Mouse (Mus musculus) stomach, embryonic 15.5 days (tissue): Measurements from ENCODE around the gene Phox2b. TPM values are rescaled to one million over a fixed set of nuclear protein-coding genes. Genes with fewer than 3 reads are reported as not detected.
A peak's percentile ranks its signal among the peaks of the same experiment; 100 is the strongest.

Experiments used
- ATAC-seq: fragments of 200-750 bp; cut with Nextera tagmentation; 2 replicates; pipeline ENCODE4 v1.8.0; 2017; ENCODE audit warnings: low read depth, moderate number of reproducible peaks, moderate TSS enrichment; ENCODE audit not compliant: insufficient read depth, low FRiP score
- H3K27ac ChIP-seq: fragments of 300-500 bp; sonication (generic); 2 replicates; pipeline ENCODE4 v1.5.1; 2015; ENCODE audit warnings: mild to moderate bottlenecking, inconsistent platforms
- H3K27me3 ChIP-seq: fragments of 300-500 bp; sonication (generic); replicated peaks from 2 replicates; pipeline ENCODE4 v1.6.1; 2015; ENCODE audit warnings: inconsistent platforms
- H3K36me3 ChIP-seq: fragments of 300-500 bp; sonication (generic); 2 replicates; pipeline ENCODE4 v1.6.1; 2015; ENCODE audit warnings: inconsistent platforms
- H3K4me1 ChIP-seq: fragments of 300-500 bp; sonication (generic); 2 replicates; pipeline ENCODE4 v1.6.1; 2015; ENCODE audit warnings: inconsistent platforms
- H3K4me2 ChIP-seq: fragments of 300-500 bp; sonication (generic); 2 replicates; pipeline ENCODE4 v1.6.1; 2015; ENCODE audit warnings: mild to moderate bottlenecking, inconsistent platforms
- H3K4me3 ChIP-seq: fragments of 300-500 bp; sonication (generic); replicated peaks from 2 replicates; pipeline ENCODE4 v1.5.1; 2015; ENCODE audit warnings: inconsistent platforms
- H3K9ac ChIP-seq: fragments of 300-500 bp; sonication (generic); 2 replicates; pipeline ENCODE4 v1.6.1; 2015; ENCODE audit warnings: inconsistent platforms
- H3K9me3 ChIP-seq: fragments of 300-500 bp; sonication (generic); 2 replicates; pipeline ENCODE4 v1.6.1; 2016; ENCODE audit warnings: inconsistent platforms
- WGBS: fragments of 180-500 bp; shearing (Covaris S2); methylation state at CpG from one replicate; pipeline ENCODE4 v1.1.7; 2015; 5-methylcytosine and 5-hydroxymethylcytosine counted together
- polyA plus RNA-seq: library from polyadenylated mRNA; unstranded; fragments of >200 nt; fragmentation: Nextera tagmentation; extraction: Ambion mirVana; gene quantifications from 2 replicates; pipeline ENCODE4 v1.2.1, GENCODE M21; 2015

Phox2b gene
- polyA plus RNA-seq, 1 experiment from 2014 or later: 20.7 TPM

GRCm38 (mm10) chr5:67099393-67100271 is 531 bp upstream of the Phox2b start:
- WGBS: 2% methylated on average over 32 of the region's 32 CpGs
- Histone ChIP-seq H3K27ac (no peak overlapping the region), H3K4me3 (no peak overlapping the region)

GRCm38 (mm10) chr5:67098051-67098732 is 909 bp downstream of the Phox2b start:
- Histone ChIP-seq H3K27me3 (peaks cover 83% of the 10 kb centered on the region), H3K9ac (no peak overlapping the region), H3K9me3 (no peaks in the 10 kb centered on the region), H3K27ac (peak overlapping the region; percentile 65; the same call in 1 of the 2 replicates), H3K4me3 (peak overlapping the region; percentile 19), H3K4me2 (no peak overlapping the region), H3K4me1 (peaks cover 10% of the 10 kb centered on the region), H3K36me3 (no peaks in the 10 kb centered on the region)
- WGBS: 3% methylated on average over 23 of the region's 23 CpGs
- ATAC-seq: no peak

More at GRCm38 (mm10) chr5:67099393-67100271, 531 bp upstream of the Phox2b start:
- Histone ChIP-seq H3K9me3 (no peaks in the 10 kb centered on the region), H3K27me3 (peaks cover 88% of the 10 kb centered on the region), H3K9ac (no peak overlapping the region), H3K4me2 (no peak overlapping the region), H3K36me3 (no peaks in the 10 kb centered on the region), H3K4me1 (peaks cover 10% of the 10 kb centered on the region)
- ATAC-seq: no peak

GRCm38 (mm10) chr5:67097106-67098050 is 1.7 kb downstream of the Phox2b start:
- Histone ChIP-seq H3K9me3 (no peaks in the 10 kb centered on the region), H3K36me3 (no peaks in the 10 kb centered on the region), H3K4me3 (peak overlapping the region; percentile 16), H3K27ac (no peak overlapping the region; the same call in 1 of the 2 replicates), H3K4me1 (peaks cover 10% of the 10 kb centered on the region), H3K27me3 (peaks cover 76% of the 10 kb centered on the region), H3K4me2 (no peak overlapping the region), H3K9ac (no peak overlapping the region)
- 2% methylated on average over 41 of the region's 41 CpGs for WGBS
- no peak for ATAC-seq

GRCm38 (mm10) chr5:67096378-67096771 is 2.7 kb downstream of the Phox2b start:
- Histone ChIP-seq H3K4me1 (peaks cover 8% of the 10 kb centered on the region), H3K27ac (no peak overlapping the region), H3K36me3 (no peaks in the 10 kb centered on the region), H3K9me3 (no peaks in the 10 kb centered on the region), H3K9ac (no peak overlapping the region), H3K4me3 (peak overlapping the region; percentile 32), H3K4me2 (peak overlapping the region; percentile 50), H3K27me3 (peaks cover 76% of the 10 kb centered on the region)
- no peak for ATAC-seq
- under 1% methylated on average over 26 of the region's 28 CpGs for WGBS

- Histone ChIP-seq H3K27me3 (peaks cover 76% of the 10 kb centered on the region), H3K4me3 (peak overlapping the region; percentile 32), H3K9ac (no peak overlapping the region), H3K27ac (peak overlapping the region; percentile 26; the same call in 1 of the 2 replicates), H3K36me3 (no peaks in the 10 kb centered on the region), H3K4me1 (peaks cover 8% of the 10 kb centered on the region), H3K4me2 (peak overlapping the region; percentile 50), H3K9me3 (no peaks in the 10 kb centered on the region)
- ATAC-seq: no peak
- 2% methylated on average over 46 of the region's 47 CpGs for WGBS
These were observed 3.3 kb downstream of the Phox2b start for GRCm38 (mm10) chr5:67095651-67096377.

- peaks cover 8% of the 10 kb centered on the region for H3K4me1 ChIP-seq
- H3K36me3 ChIP-seq: no peaks in the 10 kb centered on the region
- no peak for ATAC-seq
- H3K9ac ChIP-seq: no peak overlapping the region
- H3K4me3 ChIP-seq: peak overlapping the region; percentile 32; the same call in 1 of the 2 replicates
- 3% methylated on average over 15 of the region's 15 CpGs for WGBS
- no peak overlapping the region for H3K4me2 ChIP-seq
- H3K9me3 ChIP-seq: no peaks in the 10 kb centered on the region
- H3K27ac ChIP-seq: no peak overlapping the region
- peaks cover 78% of the 10 kb centered on the region for H3K27me3 ChIP-seq
These were observed 3.9 kb downstream of the Phox2b start for GRCm38 (mm10) chr5:67095153-67095552.

- 21% methylated on average over 2 of the region's 2 CpGs for WGBS
- no peak overlapping the region for H3K27ac ChIP-seq
- ATAC-seq: no peak
- H3K27me3 ChIP-seq: peaks cover 69% of the 10 kb centered on the region
- no peak overlapping the region for H3K4me3 ChIP-seq
- peaks cover 8% of the 10 kb centered on the region for H3K4me1 ChIP-seq
- H3K9me3 ChIP-seq: no peaks in the 10 kb centered on the region
- no peak overlapping the region for H3K9ac ChIP-seq
- no peaks in the 10 kb centered on the region for H3K36me3 ChIP-seq
- peak overlapping the region; percentile 10; the same call in 1 of the 2 replicates for H3K4me2 ChIP-seq
These were observed 5.1 kb downstream of the Phox2b start for GRCm38 (mm10) chr5:67093991-67094390.

- Histone ChIP-seq H3K4me3 (no peak overlapping the region), H3K4me1 (peaks cover 8% of the 10 kb centered on the region), H3K36me3 (no peaks in the 10 kb centered on the region), H3K27me3 (peaks cover 52% of the 10 kb centered on the region), H3K9me3 (no peaks in the 10 kb centered on the region), H3K9ac (no peak overlapping the region), H3K27ac (no peak overlapping the region), H3K4me2 (no peak overlapping the region)
- no peak for ATAC-seq
- 13% methylated on average over 4 of the region's 4 CpGs for WGBS
These were observed 7.3 kb downstream of the Phox2b start for GRCm38 (mm10) chr5:67091766-67092165.

- WGBS: 62% methylated on average over 5 of the region's 5 CpGs
- peaks cover 47% of the 10 kb centered on the region for H3K27me3 ChIP-seq
- ATAC-seq: no peak
These were observed 8.2 kb downstream of the Phox2b start for GRCm38 (mm10) chr5:67090856-67091255.

GRCm38 (mm10) chr5:67083117-67083516 is 16.0 kb downstream of the Phox2b start:
- ATAC-seq: no peak
- WGBS: 35% methylated on average over 6 of the region's 6 CpGs

More at GRCm38 (mm10) chr5:67090856-67091255, 8.2 kb downstream of the Phox2b start:
- no peak overlapping the region for H3K4me2 ChIP-seq
- H3K9ac ChIP-seq: no peak overlapping the region
- H3K9me3 ChIP-seq: no peaks in the 10 kb centered on the region
- H3K4me3 ChIP-seq: no peak overlapping the region
- no peak overlapping the region for H3K27ac ChIP-seq
- no peaks in the 10 kb centered on the region for H3K4me1 ChIP-seq
- H3K36me3 ChIP-seq: no peaks in the 10 kb centered on the region

GRCm38 (mm10) chr5:67063596-67063995 is 35.5 kb downstream of the Phox2b start:
- Histone ChIP-seq H3K4me3 (no peak overlapping the region), H3K4me1 (no peaks in the 10 kb centered on the region), H3K9ac (no peak overlapping the region), H3K27ac (no peak overlapping the region), H3K27me3 (no peaks in the 10 kb centered on the region; the same call in 1 of the 2 replicates), H3K9me3 (no peaks in the 10 kb centered on the region), H3K4me2 (no peak overlapping the region), H3K36me3 (no peaks in the 10 kb centered on the region)
- WGBS: 72% methylated on average over 9 of the region's 9 CpGs
- ATAC-seq: no peak

More at GRCm38 (mm10) chr5:67083117-67083516, 16.0 kb downstream of the Phox2b start:
- Histone ChIP-seq H3K27ac (no peak overlapping the region), H3K4me1 (no peaks in the 10 kb centered on the region), H3K4me3 (no peak overlapping the region), H3K36me3 (no peaks in the 10 kb centered on the region), H3K4me2 (no peak overlapping the region), H3K9ac (no peak overlapping the region), H3K27me3 (0 out of 2 replicates have a peak, but pooled peaks cover 7% of the 10 kb centered on the region), H3K9me3 (no peaks in the 10 kb centered on the region)
